Mouse (Mus musculus) CH12.LX (cell line): ENCODE data around the gene Tmprss11c.

Source experiments
- CHD1 ChIP-seq: IDR thresholded peaks from 2 replicates; pipeline ENCODE4 v1.6.1; 2012; ENCODE audit warnings: low read depth, low read length, improper control_type of control experiment, inconsistent platforms
- CTCF ChIP-seq, 2 experiments: IDR thresholded peaks in 1 of 2; conservative IDR thresholded peaks in 1 of 2; 2 replicates each; pipeline ENCODE4 v1.5.1; 2011 to 2012; ENCODE audit warnings: low read depth in 2 of 2, low read length in 2 of 2, improper control_type of control experiment in 1 of 2, inconsistent platforms in 1 of 2, mild to moderate bottlenecking in 1 of 2, moderate library complexity in 1 of 2

DNA sequence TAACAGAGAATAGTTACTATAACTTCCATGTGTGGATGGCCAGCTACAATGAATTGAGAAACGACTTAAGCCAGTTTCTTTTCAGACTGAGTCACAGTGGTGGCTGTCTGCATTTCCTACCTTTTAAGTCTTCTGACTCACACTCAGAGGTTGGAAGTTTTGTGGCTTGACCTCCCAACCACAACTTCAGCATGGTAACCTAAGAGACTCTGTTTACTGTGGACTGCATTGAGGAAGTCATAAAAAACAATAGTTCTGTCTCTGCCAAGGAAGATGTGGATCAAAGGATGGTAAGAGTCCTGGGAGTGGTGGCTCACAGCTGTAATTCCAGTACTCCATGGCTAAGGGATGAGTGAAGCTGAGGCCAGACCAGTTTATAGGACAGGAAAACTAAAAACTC, 44.2 kb downstream of the Tmprss11c start:
- TF ChIP-seq CHD1 (no peak), CTCF (conservative IDR thresholded peaks at IDR 0.05 in 1 of 2, IDR thresholded peaks at IDR 0.05 in 1 of 2; ENCODE audit: low read depth in 2 of 2, low read length in 2 of 2) (no peak)
